In the genomic region with DNA sequence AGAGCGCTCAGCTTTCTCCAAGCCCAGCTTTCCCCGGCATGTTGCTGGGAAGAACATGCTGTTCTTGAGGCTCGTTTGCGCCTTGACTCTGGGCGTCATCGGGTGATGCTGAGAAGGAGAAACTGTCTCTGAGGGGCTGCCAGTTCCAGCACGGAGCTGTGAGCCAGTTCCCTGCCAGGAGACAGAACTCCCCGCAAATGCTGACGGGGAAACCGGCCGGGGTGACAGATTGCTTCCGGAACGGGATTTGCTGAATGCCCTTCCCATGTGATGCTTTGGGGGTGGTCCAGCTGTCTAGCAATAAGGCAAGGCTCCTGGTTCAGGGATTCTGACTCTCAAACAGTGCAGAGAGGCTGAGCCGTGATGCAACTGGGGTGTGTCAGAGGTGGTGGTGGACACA, we compare ENCODE assay signal across 8 mouse cellular contexts.
DNase-seq lines count a peak whose midpoint lies in the region; ATAC-seq and TF ChIP-seq lines count a peak whose summit lies in the region.

No protein-coding gene starts in this region.

- no peaks in the 10 kb centered on the region for H3K36me3 ChIP-seq in midbrain, postnatal 0 days (ENCODE audit: insufficient read depth, low read length)
- H3K36me3 ChIP-seq in midbrain, embryonic 15.5 days (replicated peaks) = no peaks in the 10 kb centered on the region
- no peaks in the 10 kb centered on the region for H3K36me3 ChIP-seq in forebrain, embryonic 14.5 days (ENCODE audit: control insufficient read depth, insufficient read depth, low read length)
- H3K36me3 ChIP-seq in midbrain, embryonic 11.5 days (ENCODE audit: control insufficient read depth, insufficient read depth, low read length) = no peaks in the 10 kb centered on the region
- H3K36me3 ChIP-seq in thymus, adult 2 months (ENCODE audit: control insufficient read depth, insufficient read depth, low read length) = no peaks in the 10 kb centered on the region

- TF ChIP-seq CTCF in midbrain, postnatal 0 days (IDR thresholded peaks at IDR 0.05) = no peak
- no peak for TF ChIP-seq CTCF in thymus, adult 2 months (IDR thresholded peaks at IDR 0.05; ENCODE audit: borderline replicate concordance, control insufficient read depth, extremely low read depth, insufficient read depth, low read length, poor library complexity)

- TF ChIP-seq POLR2A in thymus, adult 2 months (IDR thresholded peaks at IDR 0.05; ENCODE audit: control insufficient read depth, extremely low read depth, insufficient read depth, low read length, poor library complexity) = no peak

- H3K27ac ChIP-seq in midbrain, postnatal 0 days (ENCODE audit: low read depth, low read length) = no peak overlapping the region
- H3K27ac ChIP-seq in midbrain, embryonic 15.5 days = no peak overlapping the region
- peak overlapping the region; percentile 65 for H3K27ac ChIP-seq in forebrain, embryonic 14.5 days (ENCODE audit: low read depth, low read length)
- H3K27ac ChIP-seq in midbrain, embryonic 11.5 days (ENCODE audit: low read depth, low read length) = no peak overlapping the region
- H3K27ac ChIP-seq in thymus, adult 2 months (ENCODE audit: control insufficient read depth, insufficient read depth, low read length) = no peak overlapping the region

- DNase-seq in midbrain, postnatal 0 days (ENCODE audit: low spot score) = peak; percentile 72
- peak; percentile 82 for DNase-seq in forebrain, embryonic 14.5 days (ENCODE audit: low spot score)
- DNase-seq in layer of hippocampus, adult 8-10 months (ENCODE audit: low spot score in 2 of 2) = peak; percentile 87 to 88
- peak; percentile 80 for DNase-seq in lung, postnatal 14 days
- DNase-seq in midbrain, embryonic 11.5 days (ENCODE audit: low spot score, missing footprints) = no peak
- no peak for DNase-seq in thymus, adult 2 months

- 62% methylated on average over 14 of the region's 14 CpGs for WGBS in midbrain, postnatal 0 days
- 73% methylated on average over 14 of the region's 14 CpGs for WGBS in midbrain, embryonic 15.5 days
- WGBS in forebrain, embryonic 14.5 days = 67% methylated on average over 14 of the region's 14 CpGs
- WGBS in midbrain, embryonic 11.5 days = 81% methylated on average over 14 of the region's 14 CpGs
- WGBS in thymus, adult 2 months = 93% methylated on average over 14 of the region's 14 CpGs

- no peaks in the 10 kb centered on the region for H3K9me3 ChIP-seq in midbrain, postnatal 0 days (ENCODE audit: low read length)
- no peaks in the 10 kb centered on the region for H3K9me3 ChIP-seq in midbrain, embryonic 15.5 days
- no peaks in the 10 kb centered on the region for H3K9me3 ChIP-seq in forebrain, embryonic 14.5 days (replicated peaks; ENCODE audit: control insufficient read depth, low read length)
- no peaks in the 10 kb centered on the region for H3K9me3 ChIP-seq in midbrain, embryonic 11.5 days (ENCODE audit: control insufficient read depth, low read length)

- H3K4me2 ChIP-seq in midbrain, postnatal 0 days (ENCODE audit: low read depth, low read length, poor library complexity, severe bottlenecking) = no peak overlapping the region
- no peak overlapping the region for H3K4me2 ChIP-seq in midbrain, embryonic 15.5 days
- H3K4me2 ChIP-seq in forebrain, embryonic 14.5 days (ENCODE audit: low read length) = no peak overlapping the region
- no peak overlapping the region for H3K4me2 ChIP-seq in midbrain, embryonic 11.5 days

- H3K4me1 ChIP-seq in midbrain, postnatal 0 days (ENCODE audit: insufficient read depth, low read length) = no peaks in the 10 kb centered on the region
- no peaks in the 10 kb centered on the region for H3K4me1 ChIP-seq in midbrain, embryonic 15.5 days
- H3K4me1 ChIP-seq in forebrain, embryonic 14.5 days (ENCODE audit: control insufficient read depth, insufficient read depth, low read length) = peaks cover 3% of the 10 kb centered on the region; the same call in 1 of the 2 replicates
- H3K4me1 ChIP-seq in midbrain, embryonic 11.5 days (ENCODE audit: control insufficient read depth, insufficient read depth, low read length) = no peaks in the 10 kb centered on the region
- no peaks in the 10 kb centered on the region for H3K4me1 ChIP-seq in thymus, adult 2 months (replicated peaks; ENCODE audit: control insufficient read depth, insufficient read depth, low read length)

- H3K9ac ChIP-seq in midbrain, postnatal 0 days (replicated peaks; ENCODE audit: low read length, poor library complexity, severe bottlenecking) = no peak overlapping the region
- no peak overlapping the region for H3K9ac ChIP-seq in midbrain, embryonic 15.5 days
- no peak overlapping the region for H3K9ac ChIP-seq in forebrain, embryonic 14.5 days (ENCODE audit: low read length)
- no peak overlapping the region for H3K9ac ChIP-seq in midbrain, embryonic 11.5 days (ENCODE audit: low read length)

- no peak for ATAC-seq in midbrain, postnatal 0 days (ENCODE audit: low FRiP score)
- no peak for ATAC-seq in midbrain, embryonic 15.5 days (replicated peaks)
- ATAC-seq in forebrain, embryonic 14.5 days = peak; percentile 82
- ATAC-seq in monocyte, adult 5-6 weeks (replicated peaks; ENCODE audit: insufficient number of reproducible peaks, low FRiP score, low TSS enrichment, poor library complexity, severe bottlenecking) = no peak
- ATAC-seq in midbrain, embryonic 11.5 days (ENCODE audit: low FRiP score) = no peak

- H3K4me3 ChIP-seq in midbrain, postnatal 0 days (ENCODE audit: low read depth, low read length) = no peak overlapping the region
- H3K4me3 ChIP-seq in midbrain, embryonic 15.5 days = no peak overlapping the region
- H3K4me3 ChIP-seq in forebrain, embryonic 14.5 days (ENCODE audit: low read depth, low read length) = no peak overlapping the region
- no peak overlapping the region for H3K4me3 ChIP-seq in midbrain, embryonic 11.5 days (ENCODE audit: low read depth, low read length)
- no peak overlapping the region for H3K4me3 ChIP-seq in thymus, adult 2 months (ENCODE audit: control insufficient read depth, insufficient read depth, low read length)

- no peaks in the 10 kb centered on the region for H3K27me3 ChIP-seq in midbrain, postnatal 0 days (ENCODE audit: insufficient read depth, low read length)
- no peaks in the 10 kb centered on the region for H3K27me3 ChIP-seq in midbrain, embryonic 15.5 days (replicated peaks)
- no peaks in the 10 kb centered on the region for H3K27me3 ChIP-seq in forebrain, embryonic 14.5 days (replicated peaks; ENCODE audit: control insufficient read depth, insufficient read depth, low read length)
- H3K27me3 ChIP-seq in midbrain, embryonic 11.5 days (ENCODE audit: control insufficient read depth, insufficient read depth, low read length) = no peaks in the 10 kb centered on the region
- no peaks in the 10 kb centered on the region for H3K27me3 ChIP-seq in thymus, adult 2 months (ENCODE audit: control insufficient read depth, insufficient read depth, low read length)

Comparison
In these comparisons a context has a peak if more than half of its experiments do, and no peak if none do; other contexts are left out.
1. DNase-seq: peak in midbrain, postnatal 0 days (single experiment), forebrain, embryonic 14.5 days (single experiment), layer of hippocampus, adult 8-10 months (2 of 2) and lung, postnatal 14 days (single experiment); none in midbrain, embryonic 11.5 days (single experiment) and thymus, adult 2 months (single experiment).